Mouse (Mus musculus): ENCODE data around the gene Sntb2.
A peak's percentile ranks its signal among the peaks of the same experiment; 100 is the strongest.
"Not testable (repeated sequence)": the region's sequence is repeated elsewhere in the genome, so short reads cannot be mapped to it uniquely, and the experiment has no call there.

The Sntb2 gene

GRCm38 (mm10) chr8:106935324-106935869 is at the start of gene Sntb2:
Sntb2 (plus strand) TSS chr8:106935750.
- DNase-seq (ENCODE audit: low read depth, low spot score), result peak; percentile 94

DNA sequence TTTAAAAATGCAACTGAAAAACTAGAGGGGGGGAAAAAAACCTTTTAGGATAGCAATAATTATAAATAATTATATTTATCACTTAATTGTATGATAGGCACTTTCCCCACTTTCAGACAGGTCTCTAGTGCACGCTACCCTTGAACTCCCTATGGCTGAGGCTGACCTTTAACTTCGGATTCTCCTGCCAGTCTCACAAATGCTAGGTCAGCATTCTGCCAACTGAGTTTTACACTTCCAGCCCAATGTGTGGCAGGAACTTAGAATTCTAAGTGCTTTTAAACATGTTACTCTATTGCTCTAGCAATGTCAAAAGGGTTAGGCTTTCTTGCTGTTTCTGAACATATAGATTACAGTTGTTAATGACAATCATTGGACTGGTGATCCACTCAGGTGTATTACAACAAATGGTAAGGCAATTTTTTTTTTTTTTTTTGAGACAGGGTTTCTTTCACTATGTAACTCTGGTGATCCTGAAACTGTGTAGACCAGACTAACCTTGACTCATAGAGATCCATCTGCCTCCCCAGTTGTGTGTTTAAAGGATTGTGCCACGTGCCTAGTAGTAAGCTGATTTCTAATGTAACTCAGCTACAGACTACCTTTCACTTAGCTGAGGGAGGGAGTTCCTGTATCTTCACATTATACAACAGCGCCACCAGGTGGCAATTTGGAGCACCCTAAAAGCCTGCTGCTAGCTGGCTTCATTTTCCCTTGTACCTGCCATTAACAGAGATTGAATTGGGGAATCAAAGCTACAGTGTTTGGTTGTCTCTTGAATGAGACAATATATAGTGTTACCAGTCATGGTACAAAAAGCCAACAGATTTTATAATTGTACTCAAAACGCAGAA is 48.0 kb upstream of the Sntb2 start:
- peak; percentile 81 for DNase-seq (ENCODE audit: low read depth, low spot score)

GRCm38 (mm10) chr8:106888803-106889202 is 46.7 kb upstream of the Sntb2 start:
- DNase-seq (ENCODE audit: low read depth, low spot score), result no peak

DNA sequence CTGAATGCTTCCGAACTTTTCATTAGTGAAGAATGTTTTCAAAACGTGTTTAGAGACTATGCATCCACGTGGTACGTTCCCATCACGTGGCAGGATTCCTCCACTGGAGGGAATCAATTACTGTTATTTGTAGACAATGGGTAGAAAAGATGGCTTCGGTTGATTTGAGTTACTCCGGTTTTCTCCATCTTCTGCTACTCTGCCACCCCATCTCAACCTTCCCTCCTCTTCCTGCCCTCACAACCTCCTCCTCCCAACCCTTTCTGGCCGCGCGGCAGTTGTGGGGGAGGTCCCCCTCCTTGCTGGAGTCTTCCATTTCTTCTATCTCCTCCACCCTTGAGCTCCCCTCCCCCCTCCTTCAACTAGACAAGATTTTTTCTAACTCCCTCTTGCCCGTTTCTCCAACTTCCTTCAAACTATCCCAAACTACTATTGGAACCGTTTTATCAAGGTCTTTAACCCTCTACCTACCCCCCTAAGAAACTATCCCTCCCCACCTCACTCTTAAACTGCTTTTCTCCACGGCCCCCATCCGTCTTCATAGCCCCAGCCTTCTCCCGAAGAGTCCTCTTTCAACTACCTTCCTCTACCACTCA is 43.2 kb upstream of the Sntb2 start:
- DNase-seq (ENCODE audit: low read depth, low spot score), result peak; percentile 35

DNA sequence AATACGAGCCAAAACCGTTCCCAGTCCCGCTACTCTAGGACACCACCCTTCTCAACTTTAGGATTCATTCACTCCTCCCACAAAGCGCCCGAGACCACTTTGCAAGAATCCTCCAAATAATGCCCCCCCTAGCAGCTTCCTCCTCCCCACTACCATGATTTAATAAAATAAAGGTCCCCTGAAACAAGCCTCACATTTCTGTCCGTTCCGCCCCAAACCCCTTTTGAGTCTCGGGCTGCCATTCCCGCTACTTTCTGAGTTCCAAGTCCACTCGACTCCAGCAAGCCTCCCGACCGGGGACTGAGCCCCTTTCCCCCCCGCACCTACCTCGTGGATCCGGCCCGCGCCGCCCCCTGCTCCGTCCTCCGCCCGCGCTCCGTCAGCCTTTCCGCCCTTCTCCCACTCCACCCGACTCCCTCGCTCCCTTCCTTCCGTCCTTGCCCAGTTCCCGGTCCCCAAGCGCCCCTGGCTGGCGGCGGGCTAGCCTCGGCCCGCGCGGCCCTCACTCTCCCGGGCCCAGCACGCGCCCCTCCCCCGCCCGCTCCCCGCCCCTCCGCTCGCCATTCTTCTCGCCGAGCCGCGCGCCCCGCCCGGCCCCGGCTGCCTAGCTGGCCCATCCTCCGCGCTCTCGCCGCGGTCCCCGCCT is 42.6 kb upstream of the Sntb2 start:
- DNase-seq (ENCODE audit: low read depth, low spot score), result peak; percentile 19

GRCm38 (mm10) chr8:106893481-106894156 is 41.9 kb upstream of the Sntb2 start, which contains the start of gene Utp4:
Utp4 (plus strand) TSS chr8:106893636.
- DNase-seq (ENCODE audit: low read depth, low spot score), result peak; percentile 86

- no peak for DNase-seq (ENCODE audit: low read depth, low spot score)
These were observed 36.1 kb upstream of the Sntb2 start for GRCm38 (mm10) chr8:106899473-106899872.

- DNase-seq (ENCODE audit: low read depth, low spot score), result no peak
These were observed 29.6 kb upstream of the Sntb2 start for GRCm38 (mm10) chr8:106905727-106906480.

DNA sequence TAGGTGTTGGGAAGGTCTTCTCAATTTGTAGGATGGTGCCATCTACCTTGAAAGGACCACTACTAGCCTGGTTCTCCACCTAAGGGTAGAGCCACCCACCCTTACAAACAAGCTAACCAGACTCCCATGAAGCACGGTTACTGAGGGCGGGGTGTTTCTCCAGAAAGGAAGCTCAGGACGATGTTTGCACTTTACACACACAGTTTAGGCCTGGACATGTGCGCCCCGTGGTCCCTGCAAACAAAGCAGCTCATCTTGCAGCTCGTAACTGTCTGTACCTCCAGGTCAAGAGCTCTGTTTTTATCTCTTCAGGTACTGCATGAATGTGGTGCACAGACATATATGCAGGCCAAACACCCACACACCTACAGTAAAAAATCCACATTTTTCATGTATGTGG is 28.9 kb upstream of the Sntb2 start:
- no peak for DNase-seq (ENCODE audit: low read depth, low spot score)

DNA sequence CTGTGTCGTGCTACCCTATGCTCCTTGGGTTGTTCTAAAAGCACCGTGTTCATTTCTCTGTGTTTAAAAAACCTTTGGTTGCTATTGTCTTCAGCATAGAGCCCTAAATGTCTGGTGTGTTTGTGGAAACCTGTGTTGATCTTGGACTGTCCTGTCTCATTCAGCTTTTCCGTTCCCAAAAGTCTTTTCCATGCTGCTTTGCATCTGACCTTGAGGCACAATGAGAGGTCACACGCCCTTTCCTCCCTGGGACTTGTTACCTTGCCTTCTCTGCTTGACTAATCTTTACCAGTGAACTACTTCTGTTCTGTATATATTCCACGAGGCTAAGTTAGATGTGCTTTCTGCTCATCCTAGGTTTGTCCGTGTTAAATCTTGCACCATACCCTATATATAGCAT is 28.1 kb upstream of the Sntb2 start:
- no peak for DNase-seq (ENCODE audit: low read depth, low spot score)

DNA sequence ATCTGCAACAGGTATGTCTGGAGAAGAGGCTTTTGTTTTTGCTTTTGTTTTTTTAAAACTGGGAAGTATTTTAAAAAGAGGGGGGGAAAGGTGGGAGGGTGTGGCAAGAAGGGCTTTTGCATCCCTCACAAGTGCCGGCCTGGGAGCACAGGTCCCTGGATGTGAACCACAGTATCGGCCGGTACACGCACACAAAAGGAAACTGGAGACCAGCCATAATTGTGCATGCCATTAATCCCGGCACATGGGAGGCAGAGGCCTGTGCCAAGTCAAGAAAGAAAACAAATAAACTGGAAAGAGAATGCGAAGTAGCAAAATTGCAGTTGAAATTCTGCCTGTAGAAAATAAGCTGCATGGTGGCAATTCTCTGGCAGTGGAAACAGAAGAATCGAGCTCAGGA is 27.3 kb upstream of the Sntb2 start:
- DNase-seq (ENCODE audit: low read depth, low spot score), result no peak

DNA sequence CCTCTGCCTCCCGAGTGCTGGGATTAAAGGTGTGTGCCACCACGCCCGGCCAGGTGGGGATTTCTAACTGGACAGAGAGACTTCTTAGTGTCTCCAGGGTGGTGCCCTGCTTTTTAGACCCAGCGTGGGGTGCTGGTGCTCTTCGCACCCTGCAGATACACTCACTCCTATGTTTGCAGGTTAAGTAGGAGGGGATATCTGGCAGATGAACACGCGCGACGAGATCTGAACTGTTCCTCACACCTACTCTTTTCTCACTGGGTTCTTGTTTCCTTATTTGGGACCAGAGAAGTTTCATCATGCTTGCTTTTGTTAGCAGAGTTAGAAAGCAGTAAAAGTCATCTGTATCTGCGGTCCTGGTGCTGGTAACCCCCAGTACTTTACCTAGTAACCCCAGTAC is 21.9 kb upstream of the Sntb2 start:
- DNase-seq (ENCODE audit: low read depth, low spot score), result no peak

GRCm38 (mm10) chr8:106919721-106920394 is 15.7 kb upstream of the Sntb2 start:
- DNase-seq (ENCODE audit: low read depth, low spot score), result no peak

GRCm38 (mm10) chr8:106920395-106920741 is 15.2 kb upstream of the Sntb2 start:
- no peak for DNase-seq (ENCODE audit: low read depth, low spot score)

GRCm38 (mm10) chr8:106924057-106924456 is 11.5 kb upstream of the Sntb2 start:
- DNase-seq (ENCODE audit: low read depth, low spot score), result no peak

GRCm38 (mm10) chr8:106924904-106925349 is 10.6 kb upstream of the Sntb2 start:
- DNase-seq (ENCODE audit: low read depth, low spot score), result no peak

- DNase-seq (ENCODE audit: low read depth, low spot score), result no peak
These were observed 10.1 kb upstream of the Sntb2 start for GRCm38 (mm10) chr8:106925446-106925845.

GRCm38 (mm10) chr8:106927247-106927646 is 8.3 kb upstream of the Sntb2 start:
- no peak for DNase-seq (ENCODE audit: low read depth, low spot score)

GRCm38 (mm10) chr8:106928182-106928581 is 7.4 kb upstream of the Sntb2 start:
- DNase-seq (ENCODE audit: low read depth, low spot score), result not testable (repeated sequence)

DNA sequence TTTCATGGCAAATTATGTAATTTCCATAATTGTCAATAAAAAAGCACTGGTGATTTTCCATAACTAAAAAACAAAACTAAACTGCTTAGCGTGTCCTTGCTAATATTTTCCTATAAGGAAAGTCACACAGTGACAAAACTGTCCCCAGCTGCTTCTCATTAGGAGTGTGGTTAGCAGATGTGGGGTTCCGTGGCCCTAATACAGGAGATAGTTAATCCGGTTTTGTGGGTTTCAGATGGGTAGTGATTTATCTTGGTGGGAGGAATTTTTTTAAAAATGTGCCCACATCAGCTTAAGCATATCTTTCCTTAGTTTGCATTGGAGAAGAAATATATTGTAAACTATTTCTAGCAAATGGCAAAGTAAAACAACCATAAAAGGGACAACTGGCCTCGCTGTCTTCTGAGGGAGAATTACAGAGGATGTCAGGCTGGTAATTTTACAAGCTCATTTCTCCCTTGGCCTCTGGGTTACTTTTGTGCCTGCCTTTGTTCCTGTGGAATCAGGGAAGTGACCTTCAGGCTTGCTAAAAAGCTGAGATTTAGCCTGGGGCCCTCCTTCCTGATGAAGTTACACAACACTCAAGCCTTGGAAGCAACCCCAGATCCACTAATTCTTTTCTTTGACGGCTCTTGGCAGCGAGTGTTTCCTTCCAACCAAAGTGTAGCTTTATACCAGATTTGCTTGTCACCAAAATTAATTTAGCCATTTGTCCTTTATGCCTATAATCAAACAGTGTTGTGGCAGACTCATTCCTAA is 6.2 kb upstream of the Sntb2 start:
- peak; percentile 50 for DNase-seq (ENCODE audit: low read depth, low spot score)
